Mouse (Mus musculus) stomach, postnatal 0 days (tissue): ENCODE results near the gene Veph1.

Source experiments
- CTCF ChIP-seq: IDR thresholded peaks from 2 replicates; pipeline ENCODE4 v1.5.1; 2016; ENCODE audit warnings: antibody characterized with exemption, low read depth, mild to moderate bottlenecking, moderate library complexity
- EP300 ChIP-seq: optimal IDR thresholded peaks from 2 replicates; pipeline ENCODE3; 2016; ENCODE audit warnings: antibody characterized with exemption

DNA sequence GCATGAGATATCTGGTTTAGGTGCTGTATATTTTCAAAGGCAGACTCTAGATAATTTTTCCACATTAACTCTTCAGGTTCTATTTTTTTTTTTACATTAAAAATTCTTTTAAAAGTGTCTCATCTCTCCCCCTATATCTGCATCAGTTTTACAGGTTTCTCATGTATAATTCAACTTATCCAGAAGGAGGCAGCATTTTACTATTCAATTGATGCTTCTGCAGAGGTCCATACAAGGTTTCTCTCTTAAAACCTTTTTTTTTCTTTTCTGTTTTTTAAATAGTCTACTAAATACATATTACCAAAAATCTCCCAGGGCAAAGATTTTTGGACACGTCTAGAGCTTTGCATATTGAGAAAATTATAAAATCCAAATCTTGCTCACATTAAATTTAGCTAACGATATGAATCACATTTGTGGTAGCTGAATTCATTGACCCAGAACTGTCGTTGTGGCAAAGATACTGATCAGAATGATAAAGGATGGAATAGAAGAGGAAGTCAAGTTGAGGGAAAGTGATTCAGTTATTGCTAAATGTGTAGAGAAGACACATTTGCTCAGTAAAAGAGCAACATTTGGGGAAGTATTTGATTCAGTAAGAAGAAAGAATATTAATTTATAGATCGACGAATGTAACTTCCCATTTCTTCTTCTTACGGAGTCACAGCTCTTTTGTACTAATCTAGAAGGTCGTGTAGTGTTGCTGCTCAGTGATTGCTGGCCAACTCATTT is 292.3 kb downstream of the Veph1 start:
- TF ChIP-seq CTCF, result peak; percentile 62
- TF ChIP-seq EP300, result no peak
